Mouse (Mus musculus) hindbrain, embryonic 16.5 days (tissue): ENCODE data around the gene Pofut1. TPM values are rescaled to one million over a fixed set of nuclear protein-coding genes. Genes with fewer than 3 reads are reported as not detected.

Experiments used
- ATAC-seq: fragments of 200-750 bp; cut with Nextera tagmentation; 2 replicates; pipeline ENCODE4 v1.8.0; 2017; ENCODE audit warnings: moderate TSS enrichment, moderate library complexity
- H3K27ac ChIP-seq: fragments of 300-500 bp; sonication (generic); 2 replicates; pipeline ENCODE4 v1.5.1; 2014; ENCODE audit warnings: low read depth, mild to moderate bottlenecking, control low read depth, low read length, moderate library complexity
- H3K27me3 ChIP-seq: fragments of 300-500 bp; sonication (generic); replicated peaks from 2 replicates; pipeline ENCODE4 v1.6.1; 2014; ENCODE audit warnings: low read length; ENCODE audit not compliant: control insufficient read depth, insufficient read depth
- H3K36me3 ChIP-seq: fragments of 300-500 bp; sonication (generic); 2 replicates; pipeline ENCODE4 v1.6.1; 2014; ENCODE audit warnings: mild to moderate bottlenecking, low read length, moderate library complexity, mixed read lengths; ENCODE audit not compliant: control insufficient read depth, insufficient read depth
- H3K4me1 ChIP-seq: fragments of 300-500 bp; sonication (generic); 2 replicates; pipeline ENCODE4 v1.6.1; 2014; ENCODE audit warnings: low read depth, low read length; ENCODE audit not compliant: control insufficient read depth, insufficient read depth
- H3K4me2 ChIP-seq: fragments of 300-500 bp; sonication (generic); 2 replicates; pipeline ENCODE4 v1.6.1; 2014; ENCODE audit warnings: mild to moderate bottlenecking, low read length, control low read depth, moderate library complexity
- H3K4me3 ChIP-seq: fragments of 300-500 bp; sonication (generic); 2 replicates; pipeline ENCODE4 v1.5.1; 2014; ENCODE audit warnings: mild to moderate bottlenecking, low read length, control low read depth, moderate library complexity
- H3K9ac ChIP-seq: fragments of 300-500 bp; sonication (generic); 2 replicates; pipeline ENCODE4 v1.6.1; 2014; ENCODE audit warnings: low read depth, mild to moderate bottlenecking, control low read depth, low read length, moderate library complexity
- H3K9me3 ChIP-seq: fragments of 300-500 bp; sonication (generic); 2 replicates; pipeline ENCODE4 v1.6.1; 2014; ENCODE audit warnings: mild to moderate bottlenecking, low read length, moderate library complexity; ENCODE audit not compliant: control insufficient read depth
- whole genome bisulfite sequencing: fragments of 180-500 bp; shearing (Covaris S2); extraction: QIAGEN DNeasy Blood & Tissue Kit; methylation state at CpG from one replicate; pipeline ENCODE4 v1.1.7; 2014; 5-methylcytosine and 5-hydroxymethylcytosine counted together
- polyA plus RNA-seq: library from polyadenylated mRNA; unstranded; fragments of >200 nt; fragmentation: Nextera tagmentation; extraction: Ambion mirVana; gene quantifications from 2 replicates; pipeline ENCODE4 v1.2.1, GENCODE M21; 2015

Gene Pofut1
- polyA plus RNA-seq, 1 experiment from 2014 or later, result 4.4 TPM

- WGBS, result 89% methylated on average over 6 of the region's 6 CpGs
- ATAC-seq, result no peak
Measured at GRCm38 (mm10) chr2:153214771-153215259, 26.5 kb upstream of the Pofut1 start.

DNA sequence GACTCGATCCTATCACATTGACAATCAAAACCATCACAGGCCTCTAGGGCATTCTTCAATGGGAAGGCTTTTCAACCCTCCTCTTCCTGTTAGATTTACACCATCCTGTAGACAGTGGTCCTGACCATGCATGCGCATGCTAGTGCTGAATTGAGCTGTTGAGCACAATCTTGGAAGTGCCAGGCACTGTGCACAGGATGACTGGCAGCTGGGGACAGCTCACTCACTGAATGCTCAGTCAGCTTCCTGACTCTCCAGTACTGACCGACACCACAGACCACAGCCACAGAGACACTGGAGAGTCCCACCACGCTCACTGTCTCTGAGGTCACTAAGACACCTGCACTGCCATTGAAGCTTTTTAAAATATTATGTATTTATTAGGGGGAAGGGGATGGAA lies 25.9 kb upstream of the Pofut1 start:
- WGBS, result 88% methylated on average over 4 of the region's 4 CpGs
- Histone ChIP-seq H3K4me2 (no peak overlapping the region), H3K9me3 (no peaks in the 10 kb centered on the region), H3K4me3 (no peak overlapping the region), H3K9ac (no peak overlapping the region), H3K4me1 (no peaks in the 10 kb centered on the region), H3K27me3 (no peaks in the 10 kb centered on the region), H3K36me3 (peaks cover 3% of the 10 kb centered on the region; the same call in 1 of the 2 replicates), H3K27ac (no peak overlapping the region)
- no peak for ATAC-seq

More at GRCm38 (mm10) chr2:153214771-153215259, 26.5 kb upstream of the Pofut1 start:
- no peaks in the 10 kb centered on the region for H3K9me3 ChIP-seq
- H3K27ac ChIP-seq, result no peak overlapping the region
- H3K36me3 ChIP-seq, result no peaks in the 10 kb centered on the region; the same call in 1 of the 2 replicates
- H3K4me2 ChIP-seq, result no peak overlapping the region
- H3K4me1 ChIP-seq, result no peaks in the 10 kb centered on the region
- no peak overlapping the region for H3K4me3 ChIP-seq
- H3K9ac ChIP-seq, result no peak overlapping the region
- H3K27me3 ChIP-seq, result no peaks in the 10 kb centered on the region

DNA sequence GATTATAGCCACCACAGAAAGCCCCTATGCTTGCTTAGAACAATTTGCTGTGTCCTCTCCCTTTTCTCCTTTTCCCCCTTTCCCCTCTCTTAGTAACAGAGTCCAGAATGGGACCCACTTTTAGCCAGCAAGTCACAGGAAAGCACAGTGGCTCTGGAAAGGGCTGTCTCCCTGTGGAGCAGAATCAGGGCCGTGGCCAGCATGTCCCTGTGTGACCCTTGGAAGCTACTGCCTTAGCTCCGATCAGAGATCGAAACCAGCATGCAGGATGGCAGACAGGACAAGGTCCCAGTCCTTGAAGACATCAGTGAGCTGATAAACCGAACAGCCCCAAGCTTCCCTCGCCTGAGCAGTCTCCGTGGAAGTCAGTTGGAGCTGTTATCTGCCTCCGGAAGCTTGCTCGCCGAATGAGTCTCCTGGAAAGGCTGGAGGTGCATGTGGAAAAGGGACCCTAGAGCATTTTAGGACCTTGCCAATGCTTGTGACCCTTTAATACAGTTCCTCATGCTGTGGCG lies 23.4 kb upstream of the Pofut1 start:
- Histone ChIP-seq H3K9me3 (no peaks in the 10 kb centered on the region), H3K27me3 (no peaks in the 10 kb centered on the region), H3K36me3 (peaks cover 11% of the 10 kb centered on the region; the same call in 1 of the 2 replicates), H3K27ac (no peak overlapping the region), H3K4me3 (no peak overlapping the region), H3K9ac (no peak overlapping the region), H3K4me2 (no peak overlapping the region), H3K4me1 (no peaks in the 10 kb centered on the region)
- no peak for ATAC-seq
- 83% methylated on average over 10 of the region's 10 CpGs for WGBS

DNA sequence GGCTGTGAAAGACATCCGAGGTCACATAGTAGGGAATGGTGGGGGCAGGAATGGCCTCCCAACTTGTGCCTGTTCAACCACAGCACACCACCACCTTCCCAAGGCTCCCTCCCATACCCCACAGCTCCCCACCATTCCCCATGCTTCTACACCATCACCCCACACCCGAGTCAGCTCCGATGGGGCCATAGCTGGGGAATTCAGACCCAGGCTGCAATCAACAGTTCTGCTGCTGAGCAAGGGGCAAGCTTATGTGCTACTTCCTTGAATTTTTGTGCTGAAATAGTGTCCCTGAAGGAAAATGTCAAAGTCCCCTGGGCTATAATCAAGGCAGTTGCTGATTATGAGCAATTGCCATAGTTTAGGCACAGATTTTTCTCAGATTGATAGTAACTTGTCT lies 22.8 kb upstream of the Pofut1 start:
- Histone ChIP-seq H3K4me3 (no peak overlapping the region), H3K27me3 (no peaks in the 10 kb centered on the region), H3K27ac (no peak overlapping the region), H3K4me1 (no peaks in the 10 kb centered on the region), H3K36me3 (peaks cover 11% of the 10 kb centered on the region; the same call in 1 of the 2 replicates), H3K9me3 (no peaks in the 10 kb centered on the region), H3K4me2 (no peak overlapping the region), H3K9ac (no peak overlapping the region)
- WGBS, result 78% methylated on average over 3 of the region's 3 CpGs
- ATAC-seq, result no peak

DNA sequence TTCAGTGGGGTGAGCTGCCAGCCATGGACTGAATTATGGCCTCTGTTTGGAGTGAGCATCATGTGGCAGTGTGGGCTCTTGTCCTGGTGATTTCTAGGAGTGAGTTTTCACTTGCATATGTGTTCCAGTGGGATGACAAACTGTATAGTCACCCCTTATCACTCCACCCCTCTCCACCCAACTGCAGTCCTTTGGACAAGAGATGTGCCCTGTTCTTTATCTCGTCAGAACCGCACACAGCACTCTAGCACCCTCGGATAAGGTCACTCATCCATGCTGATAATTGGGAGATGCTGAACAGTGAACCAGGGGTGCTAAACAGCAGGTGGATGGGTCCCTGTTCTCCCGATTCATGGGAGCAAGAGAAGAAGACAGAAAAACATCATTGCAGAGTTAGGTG lies 19.7 kb upstream of the Pofut1 start:
- Histone ChIP-seq H3K4me3 (no peak overlapping the region), H3K27ac (no peak overlapping the region), H3K9ac (no peak overlapping the region), H3K4me2 (no peak overlapping the region), H3K4me1 (peaks cover 7% of the 10 kb centered on the region), H3K9me3 (no peaks in the 10 kb centered on the region), H3K27me3 (no peaks in the 10 kb centered on the region), H3K36me3 (peaks cover 11% of the 10 kb centered on the region; the same call in 1 of the 2 replicates)
- ATAC-seq, result no peak
- 92% methylated on average over 4 of the region's 4 CpGs for WGBS

GRCm38 (mm10) chr2:153222130-153222529 lies 19.2 kb upstream of the Pofut1 start:
- H3K9ac ChIP-seq, result no peak overlapping the region
- peaks cover 11% of the 10 kb centered on the region; the same call in 1 of the 2 replicates for H3K36me3 ChIP-seq
- peaks cover 7% of the 10 kb centered on the region for H3K4me1 ChIP-seq
- no peak overlapping the region for H3K4me3 ChIP-seq
- no peaks in the 10 kb centered on the region for H3K9me3 ChIP-seq
- H3K4me2 ChIP-seq, result no peak overlapping the region
- no peak for ATAC-seq
- H3K27me3 ChIP-seq, result no peaks in the 10 kb centered on the region
- no peak overlapping the region for H3K27ac ChIP-seq

GRCm38 (mm10) chr2:153222566-153222965 lies 18.8 kb upstream of the Pofut1 start:
- no peak overlapping the region for H3K9ac ChIP-seq
- no peaks in the 10 kb centered on the region for H3K9me3 ChIP-seq
- H3K36me3 ChIP-seq, result peaks cover 11% of the 10 kb centered on the region; the same call in 1 of the 2 replicates
- peaks cover 7% of the 10 kb centered on the region for H3K4me1 ChIP-seq
- H3K27ac ChIP-seq, result no peak overlapping the region
- no peak for ATAC-seq
- H3K27me3 ChIP-seq, result no peaks in the 10 kb centered on the region
- H3K4me2 ChIP-seq, result no peak overlapping the region
- 94% methylated on average over 2 of the region's 2 CpGs for WGBS
- no peak overlapping the region for H3K4me3 ChIP-seq

DNA sequence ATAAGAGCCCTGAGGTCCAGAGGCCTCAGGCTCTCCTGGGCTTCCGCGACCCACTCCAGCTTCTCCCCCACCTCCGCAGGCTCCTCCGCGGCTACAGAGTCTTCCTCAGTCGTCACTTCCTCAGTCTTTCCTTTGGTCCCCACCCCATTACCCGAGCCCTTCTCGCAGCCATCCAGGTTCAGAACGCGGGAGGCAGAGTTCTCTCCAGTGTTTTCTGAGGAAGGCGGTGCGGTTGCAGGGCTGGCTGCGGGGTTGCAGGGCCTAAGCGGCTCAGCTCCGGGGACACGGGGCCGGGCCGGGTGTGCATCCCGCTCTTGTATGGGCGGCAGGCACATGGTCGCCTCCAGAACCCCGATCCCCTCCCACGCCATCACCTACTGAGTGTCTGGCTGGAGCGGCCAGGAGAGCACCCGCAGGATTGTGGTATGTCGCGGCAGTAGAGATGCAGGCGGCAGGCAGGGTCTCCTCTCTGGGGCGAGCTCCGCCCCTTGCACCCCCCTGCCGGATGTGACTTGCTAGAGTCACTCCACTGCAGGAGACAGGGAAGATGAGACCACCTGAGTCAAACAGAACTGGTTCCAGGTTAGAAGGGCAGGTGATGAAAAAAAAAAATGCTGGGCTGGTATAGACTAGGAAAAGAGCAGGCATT lies 16.3 kb upstream of the Pofut1 start, which contains the start of gene Tspyl3:
TSS of gene Tspyl3 (minus strand) at position 496 of the 649 bp plus-strand sequence.
- Histone ChIP-seq H3K36me3 (peaks cover 21% of the 10 kb centered on the region), H3K27ac (peak within 1 kb of the TSS; percentile 82), H3K27me3 (no peaks in the 10 kb centered on the region), H3K4me3 (peak within 1 kb of the TSS; percentile 70), H3K4me1 (peaks cover 7% of the 10 kb centered on the region), H3K9ac (peak within 1 kb of the TSS; percentile 92), H3K9me3 (no peaks in the 10 kb centered on the region), H3K4me2 (peak within 1 kb of the TSS; percentile 77)
- WGBS, result 4% methylated on average over 24 of the region's 31 CpGs
- peak; percentile 93 for ATAC-seq

DNA sequence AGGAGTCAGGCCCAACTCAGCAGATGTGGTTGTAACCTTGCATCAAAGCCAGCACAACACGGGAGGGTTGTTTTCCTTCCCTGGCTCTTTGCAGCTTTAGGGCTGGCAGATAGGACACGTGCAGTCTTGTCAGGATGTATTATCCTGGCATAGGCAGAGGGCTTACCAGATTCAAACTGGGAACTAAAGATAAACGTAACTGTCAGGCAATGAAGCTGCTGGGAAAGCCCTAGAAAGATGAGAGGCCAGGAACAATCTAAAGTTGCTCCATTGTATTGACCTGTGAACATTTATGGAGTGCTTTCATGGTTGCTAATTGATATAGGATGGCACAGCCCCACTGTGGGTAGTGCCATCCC lies 15.8 kb upstream of the Pofut1 start:
- Histone ChIP-seq H3K9ac (peak overlapping the region; percentile 92), H3K4me1 (peaks cover 7% of the 10 kb centered on the region), H3K4me3 (peak overlapping the region; percentile 70), H3K27me3 (no peaks in the 10 kb centered on the region), H3K27ac (peak overlapping the region; percentile 82), H3K36me3 (peaks cover 21% of the 10 kb centered on the region), H3K4me2 (peak overlapping the region; percentile 77), H3K9me3 (no peaks in the 10 kb centered on the region)
- ATAC-seq, result peak; percentile 8
- WGBS, result 9% methylated on average over 3 of the region's 3 CpGs
